Mouse (Mus musculus) right cerebral cortex, postnatal 10 days (tissue): ENCODE measurements at regions not wholly inside any gene's neighbourhood (a gene's known extent, or its start where the extent isn't known, plus 50 kb on each side); places are given as distances from the start of the nearest gene placed in this dataset.
"Not testable (repeated sequence)": the region's sequence is repeated elsewhere in the genome, so short reads cannot be mapped to it uniquely, and the experiment has no call there.

ENCODE experiments used
- DNase-seq, 2 experiments: peaks; one replicate each; pipeline ENCODE4 v3.0.0; 2021; ENCODE audit warnings: low spot score in 2 of 2

- DNase-seq, result no peak
These were observed 1628.4 kb downstream of the A830018L16Rik start for GRCm38 (mm10) chr1:13042326-13042725.

DNA sequence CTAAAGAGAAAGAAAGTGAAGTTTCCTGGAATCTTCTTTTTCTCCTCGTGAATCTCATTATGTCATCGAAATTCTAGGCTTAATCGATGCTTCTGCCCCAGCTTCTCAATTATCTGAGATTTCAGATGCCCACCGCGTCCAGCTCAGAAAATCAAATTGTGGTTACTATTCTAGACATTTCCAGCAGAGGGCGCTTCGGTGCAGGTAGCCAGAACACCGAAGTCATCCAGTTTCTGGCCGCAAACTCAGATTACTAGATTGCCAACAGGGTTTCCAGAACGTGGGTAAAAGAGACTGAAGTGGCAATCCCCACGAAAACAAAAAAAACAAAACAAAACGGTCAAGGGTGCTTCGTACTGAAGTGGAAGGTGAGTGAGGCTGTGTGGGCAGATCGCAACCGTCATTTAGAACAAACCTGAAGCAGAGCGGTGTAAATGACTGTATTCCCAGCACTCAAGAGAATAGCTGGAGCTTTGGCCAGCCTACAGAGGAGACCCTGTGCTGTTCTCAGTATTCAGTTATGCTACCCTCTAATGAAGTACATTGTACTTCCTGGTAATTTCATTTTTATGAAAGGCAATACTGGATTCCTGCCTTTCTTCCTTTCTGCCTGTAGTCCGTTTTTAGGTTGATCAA is 1636.4 kb downstream of the A830018L16Rik start:
- DNase-seq, result peak; percentile 32 to 60

GRCm38 (mm10) chr1:13051433-13052066 is 1637.6 kb downstream of the A830018L16Rik start:
- DNase-seq, result not testable (repeated sequence)

DNA sequence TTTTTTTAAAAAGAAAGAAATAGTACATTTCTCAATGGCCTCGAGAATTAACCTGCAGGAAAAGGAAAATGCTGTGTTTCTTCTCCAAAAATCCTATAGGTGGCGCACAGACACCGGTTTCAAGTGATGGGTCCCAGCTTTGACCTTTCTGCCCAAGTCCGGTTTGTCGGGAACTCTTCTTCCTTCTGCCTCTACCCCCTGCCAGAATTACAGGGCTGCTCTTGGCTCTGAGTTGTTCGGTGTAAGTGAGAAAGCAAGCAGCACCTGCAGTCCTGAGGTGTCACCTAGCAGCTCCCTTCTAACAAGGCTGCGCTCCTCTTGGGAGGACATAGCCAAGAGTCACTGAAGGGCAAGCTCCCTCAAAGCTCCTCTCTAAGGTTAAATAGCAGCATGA is 1638.2 kb downstream of the A830018L16Rik start:
- DNase-seq, result peak in 1 of 2 experiments; percentile 24

- DNase-seq, result no peak
These were observed 1643.8 kb downstream of the A830018L16Rik start for GRCm38 (mm10) chr1:13057741-13058140.

DNA sequence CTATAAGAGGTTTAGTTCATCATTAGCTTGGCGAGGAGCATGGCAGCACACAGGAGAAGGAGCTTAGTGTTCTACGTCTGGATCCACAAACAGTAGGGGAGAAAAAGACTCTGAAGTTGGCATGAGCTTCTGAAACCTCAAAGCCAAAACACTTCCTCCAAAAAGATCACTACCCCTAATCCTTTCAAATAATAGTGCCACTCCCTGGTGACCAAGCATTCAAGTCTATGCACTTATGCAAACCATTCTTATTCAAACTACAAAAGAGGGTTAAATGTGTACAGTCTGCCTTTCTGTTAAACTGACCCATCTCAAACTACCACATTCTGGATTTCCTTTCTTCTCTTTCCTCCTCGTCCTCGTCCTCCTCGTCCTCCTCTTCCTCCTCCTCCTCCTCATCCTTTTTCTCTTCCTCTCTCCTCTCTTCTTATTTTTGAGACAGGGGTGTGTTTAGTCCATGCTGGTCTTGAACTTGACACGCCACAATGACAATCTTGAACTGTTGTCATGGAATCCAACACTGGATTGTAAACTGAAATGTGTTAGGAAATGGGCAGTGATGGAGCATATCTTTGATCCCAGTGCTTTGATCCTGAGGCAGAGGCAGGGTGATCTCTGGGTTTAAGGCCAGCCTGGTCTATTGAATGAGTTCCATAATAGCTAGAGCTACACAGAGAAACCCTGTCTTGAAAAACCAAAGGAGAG is 1645.9 kb downstream of the A830018L16Rik start:
- DNase-seq, result no peak
